Mouse (Mus musculus) intestine, embryonic 14.5 days (tissue): ENCODE results near the gene Sdf4. TPM values are rescaled to one million over a fixed set of nuclear protein-coding genes. Genes with fewer than 3 reads are reported as not detected.

Source experiments
- ATAC-seq: fragments of 200-750 bp; cut with Nextera tagmentation; replicated peaks from 2 replicates; pipeline ENCODE4 v1.8.0; 2017; ENCODE audit warnings: low read depth, moderate number of reproducible peaks, moderate TSS enrichment, moderate library complexity; ENCODE audit not compliant: low FRiP score, low TSS enrichment
- DNase-seq: peaks from one replicate; pipeline ENCODE4 v3.0.0-alpha.2; 2018; ENCODE audit warnings: low spot score
- H3K27ac ChIP-seq: fragments of 300-500 bp; sonication (generic); 2 replicates; pipeline ENCODE4 v1.5.1; 2014; ENCODE audit warnings: low read depth, mild to moderate bottlenecking, control low read depth
- H3K27me3 ChIP-seq: fragments of 300-500 bp; sonication (generic); replicated peaks from 2 replicates; pipeline ENCODE4 v1.6.1; 2014; ENCODE audit warnings: low read length, control low read depth; ENCODE audit not compliant: control insufficient read depth, insufficient read depth
- H3K36me3 ChIP-seq: fragments of 300-500 bp; sonication (generic); 2 replicates; pipeline ENCODE4 v1.6.1; 2014; ENCODE audit warnings: low read length, control low read depth; ENCODE audit not compliant: control insufficient read depth, insufficient read depth
- H3K4me1 ChIP-seq: fragments of 300-500 bp; sonication (generic); replicated peaks from 2 replicates; pipeline ENCODE4 v1.6.1; 2014; ENCODE audit warnings: low read length, control low read depth, mixed read lengths; ENCODE audit not compliant: control insufficient read depth, insufficient read depth
- H3K4me2 ChIP-seq: fragments of 300-500 bp; sonication (generic); 2 replicates; pipeline ENCODE4 v1.6.1; 2014; ENCODE audit warnings: low read length
- H3K4me3 ChIP-seq: fragments of 300-500 bp; sonication (generic); 2 replicates; pipeline ENCODE4 v1.5.1; 2014; ENCODE audit warnings: low read depth, low read length, control low read depth, mixed read lengths
- H3K9ac ChIP-seq: fragments of 300-500 bp; sonication (generic); 2 replicates; pipeline ENCODE4 v1.6.1; 2014; ENCODE audit warnings: mild to moderate bottlenecking, low read length
- H3K9me3 ChIP-seq: fragments of 300-500 bp; sonication (generic); 2 replicates; pipeline ENCODE4 v1.6.1; 2016; ENCODE audit warnings: low read length, control low read depth; ENCODE audit not compliant: control insufficient read depth
- WGBS: fragments of 180-500 bp; shearing (Covaris S2); extraction: QIAGEN DNeasy Blood & Tissue Kit; methylation state at CpG from one replicate; pipeline ENCODE4 v1.1.7; 2014; 5-methylcytosine and 5-hydroxymethylcytosine counted together
- polyA plus RNA-seq: library from polyadenylated mRNA; unstranded; fragments of >200 nt; fragmentation: Nextera tagmentation; extraction: Ambion mirVana; gene quantifications from 2 replicates; pipeline ENCODE4 v1.2.1, GENCODE M21; 2014

Gene Sdf4
- polyA plus RNA-seq, 1 experiment from 2014 or later = 157 TPM

GRCm38 (mm10) chr4:156031593-156032391 is 39.1 kb downstream of the Sdf4 start:
- peaks cover 16% of the 10 kb centered on the region; the same call in 1 of the 2 replicates for H3K36me3 ChIP-seq
- 1% methylated on average over 24 of the region's 24 CpGs for WGBS
- peaks cover 22% of the 10 kb centered on the region for H3K4me1 ChIP-seq
- no peaks in the 10 kb centered on the region for H3K9me3 ChIP-seq
- peak; percentile 87 for ATAC-seq
- H3K27me3 ChIP-seq = peaks cover 20% of the 10 kb centered on the region
- DNase-seq = peak; percentile 85
- peak overlapping the region; percentile 50 for H3K4me3 ChIP-seq
- H3K27ac ChIP-seq = peak overlapping the region; percentile 90
- peak overlapping the region; percentile 50 for H3K9ac ChIP-seq
- peak overlapping the region; percentile 57 for H3K4me2 ChIP-seq

GRCm38 (mm10) chr4:156032856-156033255 is 40.2 kb downstream of the Sdf4 start:
- Histone ChIP-seq H3K9me3 (no peaks in the 10 kb centered on the region), H3K36me3 (peaks cover 10% of the 10 kb centered on the region; the same call in 1 of the 2 replicates), H3K4me2 (no peak overlapping the region), H3K27ac (0 out of 2 replicates have a peak overlapping the region, but pooled peaks have one; percentile 90), H3K4me1 (peaks cover 22% of the 10 kb centered on the region), H3K4me3 (no peak overlapping the region), H3K27me3 (peaks cover 20% of the 10 kb centered on the region), H3K9ac (no peak overlapping the region)
- no peak for DNase-seq
- no peak for ATAC-seq
- WGBS = 78% methylated on average over 4 of the region's 4 CpGs

- H3K4me2 ChIP-seq = no peak overlapping the region
- no peak for ATAC-seq
- peaks cover 20% of the 10 kb centered on the region for H3K27me3 ChIP-seq
- H3K27ac ChIP-seq = no peak overlapping the region
- peaks cover 6% of the 10 kb centered on the region; the same call in 1 of the 2 replicates for H3K36me3 ChIP-seq
- no peaks in the 10 kb centered on the region for H3K9me3 ChIP-seq
- peaks cover 22% of the 10 kb centered on the region for H3K4me1 ChIP-seq
- 45% methylated on average over 6 of the region's 6 CpGs for WGBS
- DNase-seq = no peak
- H3K9ac ChIP-seq = no peak overlapping the region
- no peak overlapping the region for H3K4me3 ChIP-seq
Observed at GRCm38 (mm10) chr4:156033476-156034119, 40.9 kb downstream of the Sdf4 start.

GRCm38 (mm10) chr4:156034301-156034700 is 41.6 kb downstream of the Sdf4 start:
- ATAC-seq = no peak
- 71% methylated on average over 4 of the region's 4 CpGs for WGBS
- H3K4me1 ChIP-seq = peaks cover 22% of the 10 kb centered on the region
- H3K36me3 ChIP-seq = peaks cover 4% of the 10 kb centered on the region; the same call in 1 of the 2 replicates
- H3K27ac ChIP-seq = no peak overlapping the region
- H3K9ac ChIP-seq = no peak overlapping the region
- no peak overlapping the region for H3K4me2 ChIP-seq
- H3K4me3 ChIP-seq = no peak overlapping the region
- peaks cover 20% of the 10 kb centered on the region for H3K27me3 ChIP-seq
- no peak for DNase-seq
- H3K9me3 ChIP-seq = no peaks in the 10 kb centered on the region

- Histone ChIP-seq H3K9ac (0 out of 2 replicates have a peak overlapping the region, but pooled peaks have one; percentile 10), H3K36me3 (no peaks in the 10 kb centered on the region; the same call in 1 of the 2 replicates), H3K27me3 (peaks cover 20% of the 10 kb centered on the region), H3K4me1 (peaks cover 22% of the 10 kb centered on the region), H3K27ac (no peak overlapping the region), H3K4me2 (peak overlapping the region; percentile 20; the same call in 1 of the 2 replicates), H3K9me3 (no peaks in the 10 kb centered on the region), H3K4me3 (peak overlapping the region; percentile 8; the same call in 1 of the 2 replicates)
- no peak for DNase-seq
- WGBS = 11% methylated on average over 25 of the region's 25 CpGs
- no peak for ATAC-seq
Observed at GRCm38 (mm10) chr4:156034901-156035300, 42.2 kb downstream of the Sdf4 start.

- no peak overlapping the region for H3K4me2 ChIP-seq
- no peak overlapping the region for H3K27ac ChIP-seq
- H3K4me3 ChIP-seq = no peak overlapping the region
- DNase-seq (no peak), ATAC-seq (no peak; the same call in 1 of the 2 replicates)
- no peaks in the 10 kb centered on the region for H3K36me3 ChIP-seq
- 50% methylated on average over 5 of the region's 5 CpGs for WGBS
- no peaks in the 10 kb centered on the region for H3K9me3 ChIP-seq
- H3K27me3 ChIP-seq = no peaks in the 10 kb centered on the region
- H3K9ac ChIP-seq = no peak overlapping the region
- H3K4me1 ChIP-seq = no peaks in the 10 kb centered on the region
Observed at GRCm38 (mm10) chr4:156044754-156045153, 52.1 kb downstream of the Sdf4 start.

- WGBS = 66% methylated on average over 3 of the region's 3 CpGs
- H3K4me2 ChIP-seq = no peak overlapping the region
- H3K4me3 ChIP-seq = no peak overlapping the region
- H3K9ac ChIP-seq = no peak overlapping the region
- no peak overlapping the region for H3K27ac ChIP-seq
- H3K9me3 ChIP-seq = no peaks in the 10 kb centered on the region
- DNase-seq = no peak
- no peaks in the 10 kb centered on the region for H3K27me3 ChIP-seq
- H3K36me3 ChIP-seq = no peaks in the 10 kb centered on the region
- H3K4me1 ChIP-seq = no peaks in the 10 kb centered on the region
- no peak for ATAC-seq
Observed at GRCm38 (mm10) chr4:156049779-156050178, 57.1 kb downstream of the Sdf4 start.

- Histone ChIP-seq H3K27ac (no peak overlapping the region), H3K36me3 (no peaks in the 10 kb centered on the region), H3K4me3 (no peak overlapping the region), H3K27me3 (no peaks in the 10 kb centered on the region), H3K4me1 (no peaks in the 10 kb centered on the region), H3K9ac (no peak overlapping the region), H3K4me2 (no peak overlapping the region), H3K9me3 (no peaks in the 10 kb centered on the region)
- ATAC-seq (peak; percentile 22; the same call in 1 of the 2 replicates), DNase-seq (no peak)
- 63% methylated on average over 6 of the region's 6 CpGs for WGBS
Observed at GRCm38 (mm10) chr4:156050391-156050980, 57.8 kb downstream of the Sdf4 start.
